Mouse (Mus musculus): ENCODE data around the gene Olfr199.
"Not testable (repeated sequence)": the region's sequence is repeated elsewhere in the genome, so short reads cannot be mapped to it uniquely, and the experiment has no call there.

DNA sequence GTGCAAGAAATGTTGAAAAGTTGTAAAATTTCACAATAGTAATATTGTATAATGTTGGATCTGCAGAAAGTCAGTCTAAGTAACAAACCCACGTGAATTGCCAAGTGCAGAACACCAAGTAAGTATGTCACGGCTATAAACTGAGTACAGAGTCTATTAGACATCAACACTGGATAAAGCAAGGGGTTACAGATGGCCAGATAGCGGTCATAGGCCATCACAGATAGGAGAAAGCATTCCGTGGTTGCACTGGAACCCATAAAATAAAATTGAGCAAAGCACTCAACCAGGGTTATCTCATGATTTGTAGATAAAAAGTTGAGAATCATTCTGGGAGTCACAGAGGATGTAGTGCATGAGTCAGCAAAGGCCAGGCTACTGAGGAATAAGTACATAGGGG, 49.5 kb upstream of the Olfr199 start:
- not testable (repeated sequence) for TF ChIP-seq CTCF (conservative IDR thresholded peaks at IDR 0.05; ENCODE audit: low read length); NANOG (IDR thresholded peaks at IDR 0.05; ENCODE audit: borderline replicate concordance, low read length); POU5F1 (IDR thresholded peaks at IDR 0.05; ENCODE audit: borderline replicate concordance, low read length)

Measured in E14TG2a.4 (cell line).